Mouse (Mus musculus) layer of hippocampus, adult 9-11 months (tissue): ENCODE measurements at regions not wholly inside any gene's neighbourhood (a gene's known extent, or its start where the extent isn't known, plus 50 kb on each side); places are given as distances from the start of the nearest gene placed in this dataset.

Experiments used
- DNase-seq: peaks from one replicate; pipeline ENCODE4 v3.0.0; 2022

DNA sequence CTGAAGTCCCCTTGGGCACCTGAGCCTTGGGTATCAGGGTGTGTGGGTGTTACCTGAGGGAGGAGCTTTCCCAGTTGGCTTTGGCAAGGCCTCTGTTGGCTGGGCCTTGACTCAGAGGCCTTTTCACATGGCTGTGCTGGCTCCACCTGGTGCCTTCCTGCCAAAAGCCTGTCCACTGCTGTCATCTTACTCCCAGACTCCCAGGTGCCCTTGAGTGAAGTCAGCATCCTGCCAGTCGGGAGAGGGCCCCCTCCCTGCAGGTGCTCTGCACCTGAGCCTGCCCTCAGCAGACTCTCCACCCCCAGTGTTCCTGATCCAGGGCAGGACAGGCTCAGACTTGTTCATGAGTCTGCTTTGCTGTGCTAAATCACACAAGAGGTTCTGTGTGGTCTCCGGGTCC is 99.2 kb upstream of the Lgalsl start:
- DNase-seq: no peak

DNA sequence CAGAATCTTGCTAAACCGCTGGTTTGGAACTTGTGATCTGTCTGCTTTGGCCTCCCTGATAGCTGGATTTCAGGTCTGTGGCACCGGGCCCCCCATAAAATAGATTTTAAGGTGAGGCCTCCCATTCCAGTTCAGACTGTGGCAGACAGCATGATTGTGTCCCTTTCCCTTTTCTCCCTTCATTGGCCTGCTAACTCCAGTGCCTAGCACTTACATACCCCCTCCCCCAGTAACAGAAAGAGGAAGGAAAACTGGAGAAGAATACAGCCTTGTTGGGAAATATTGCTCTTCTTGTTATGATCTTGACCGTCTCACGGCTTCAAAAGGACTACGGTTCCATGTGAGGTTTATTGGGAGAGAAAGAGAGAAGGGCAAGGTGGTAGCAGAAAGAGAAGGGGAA is 99.7 kb upstream of the Lgalsl start:
- no peak for DNase-seq

DNA sequence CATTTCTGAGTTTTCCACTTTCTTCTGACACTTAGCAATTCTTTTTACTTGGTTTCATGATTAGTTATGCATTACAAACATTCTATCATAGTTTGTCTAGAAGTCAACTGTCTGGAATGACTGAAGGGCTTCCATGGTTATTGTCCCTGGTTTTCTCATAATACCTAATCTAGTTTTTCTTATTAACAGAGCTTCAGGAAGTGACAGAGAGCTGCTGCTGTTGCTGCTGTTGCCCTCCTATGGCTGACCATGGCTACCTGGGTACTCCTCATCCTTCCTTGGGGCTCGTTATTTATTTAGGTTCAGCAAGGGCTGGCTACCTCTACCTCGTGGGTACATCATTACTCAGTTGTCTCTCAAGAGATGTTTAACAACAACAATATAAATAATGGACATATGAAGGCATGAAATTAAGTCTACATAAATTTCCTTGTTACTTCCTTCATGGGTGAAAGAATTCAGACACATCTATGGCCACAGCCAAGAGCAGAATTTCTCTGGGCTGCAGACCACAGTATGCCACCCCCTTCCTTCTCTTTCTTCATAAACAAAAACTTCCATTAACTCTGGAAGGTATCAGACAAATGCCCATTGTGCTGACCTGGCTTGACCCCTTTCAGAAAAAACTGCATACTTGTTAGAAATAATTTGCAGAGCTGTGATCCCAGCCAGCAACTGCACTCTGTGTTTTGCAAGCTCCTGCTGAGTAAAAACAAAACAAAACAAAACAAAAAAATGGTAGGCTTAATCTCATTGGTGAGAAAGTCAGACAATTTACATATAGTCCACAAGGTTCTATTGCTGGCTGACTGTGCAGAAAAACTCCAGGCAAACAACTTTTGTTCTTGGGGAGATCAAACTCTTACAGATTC is 103.6 kb upstream of the Lgalsl start:
- DNase-seq: no peak

DNA sequence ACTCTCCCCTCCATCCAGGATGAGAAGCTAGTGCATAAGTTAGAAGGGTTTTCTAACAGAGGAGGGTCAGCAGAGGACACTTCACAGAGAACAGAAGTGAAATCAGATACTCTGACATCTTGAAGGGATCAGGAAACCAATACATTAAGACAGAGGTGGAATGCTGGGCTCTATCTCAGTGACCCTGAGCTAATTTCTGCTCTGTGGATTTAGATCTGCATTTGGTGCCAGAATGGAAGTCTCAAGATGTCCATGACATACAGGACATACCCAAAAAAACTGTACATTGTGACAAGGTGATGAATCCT is 104.2 kb upstream of the Lgalsl start:
- DNase-seq: no peak

DNA sequence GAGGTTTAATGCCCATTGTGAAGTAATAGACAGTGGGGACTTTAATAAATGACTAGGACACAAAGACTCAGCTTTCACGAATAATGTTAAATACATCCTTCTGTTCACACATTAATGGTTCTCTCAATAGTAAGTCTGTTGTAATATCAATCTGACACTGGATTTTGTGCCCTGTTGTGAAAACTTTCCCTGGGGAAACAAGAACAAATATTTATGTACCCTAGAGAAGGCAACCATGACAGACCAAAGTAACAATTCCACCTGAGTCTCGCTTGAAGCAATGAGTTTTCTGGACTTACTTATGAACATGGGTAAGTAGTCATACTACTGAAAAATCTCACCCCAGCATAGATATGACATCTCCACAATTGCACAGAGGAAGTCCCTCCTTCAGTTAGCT is 105.1 kb upstream of the Lgalsl start:
- no peak for DNase-seq

DNA sequence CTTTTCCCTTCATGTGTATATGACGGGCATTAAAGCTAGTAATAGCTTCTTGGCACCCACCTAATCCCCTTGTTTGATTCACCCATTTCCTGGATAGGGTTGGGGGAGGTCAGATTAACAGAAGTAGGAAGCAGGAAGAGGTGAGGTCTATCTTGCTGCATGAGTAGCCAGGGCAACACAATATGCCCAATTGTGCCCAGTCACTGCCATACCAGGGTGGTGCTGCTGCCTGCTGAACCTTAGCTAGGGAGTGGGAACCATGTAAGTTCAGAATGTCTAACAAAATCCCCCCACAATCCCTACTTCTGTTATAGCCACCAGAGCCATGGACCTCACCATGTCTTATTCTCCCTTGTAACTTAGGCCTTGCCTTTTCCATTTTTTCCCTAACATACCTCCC is 106.1 kb upstream of the Lgalsl start:
- no peak for DNase-seq

DNA sequence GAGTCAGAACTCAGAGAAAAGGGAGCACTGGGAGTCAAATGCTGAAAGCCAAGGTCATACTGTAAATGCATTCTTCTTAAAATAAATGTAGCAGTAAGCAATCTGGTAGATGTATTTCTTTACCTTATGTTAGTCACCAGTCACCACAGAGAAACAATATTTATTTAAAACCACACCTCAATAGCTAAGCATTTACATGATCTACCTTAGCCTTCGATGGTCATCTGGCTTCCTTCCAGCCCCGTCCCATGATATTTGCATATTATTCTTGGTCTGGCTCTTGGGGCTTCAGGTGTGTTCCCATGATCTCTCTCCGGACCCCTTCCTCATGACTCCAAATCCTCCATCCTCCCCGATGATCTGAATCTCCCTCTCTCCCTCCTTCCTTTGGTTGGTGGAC is 107.1 kb upstream of the Lgalsl start:
- no peak for DNase-seq

DNA sequence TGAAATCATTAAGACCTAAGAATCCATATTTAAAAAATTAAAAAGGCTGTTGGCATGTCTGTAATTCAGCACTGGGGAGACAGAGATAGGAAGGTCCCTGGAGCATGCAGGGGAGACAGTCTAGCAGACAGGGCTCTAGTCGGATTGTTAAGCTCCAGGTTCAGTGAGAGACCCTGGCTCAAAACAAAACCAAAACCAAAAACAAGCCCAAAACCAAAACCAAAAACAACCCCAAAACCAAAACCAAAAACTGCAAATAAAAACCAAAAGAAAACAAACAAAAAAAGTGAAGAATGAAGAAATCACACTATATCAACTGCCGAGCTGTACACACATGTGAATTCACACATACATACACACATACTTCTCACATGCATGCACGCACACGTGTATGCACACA is 108.8 kb upstream of the Lgalsl start:
- no peak for DNase-seq

DNA sequence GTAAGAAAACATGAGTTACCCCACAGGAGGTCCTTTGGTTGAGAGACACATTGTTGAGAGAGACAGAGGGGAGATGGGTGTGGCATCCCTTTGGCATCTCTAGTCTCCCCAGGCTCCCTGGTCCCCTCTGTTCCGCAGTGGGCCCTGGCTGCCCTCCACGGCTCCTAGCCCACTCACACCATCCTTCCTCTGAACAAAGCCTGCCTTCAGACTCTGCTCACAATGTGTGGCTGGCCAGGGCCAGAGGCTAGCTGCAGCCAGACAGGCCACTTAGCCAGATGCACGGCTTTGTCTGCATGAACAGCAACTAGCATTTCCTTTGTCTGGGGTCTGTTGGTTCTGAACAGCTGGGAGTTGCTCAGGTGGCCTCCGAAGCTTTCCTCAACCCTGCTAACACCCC is 110.7 kb upstream of the Lgalsl start:
- peak; percentile 47 for DNase-seq

DNA sequence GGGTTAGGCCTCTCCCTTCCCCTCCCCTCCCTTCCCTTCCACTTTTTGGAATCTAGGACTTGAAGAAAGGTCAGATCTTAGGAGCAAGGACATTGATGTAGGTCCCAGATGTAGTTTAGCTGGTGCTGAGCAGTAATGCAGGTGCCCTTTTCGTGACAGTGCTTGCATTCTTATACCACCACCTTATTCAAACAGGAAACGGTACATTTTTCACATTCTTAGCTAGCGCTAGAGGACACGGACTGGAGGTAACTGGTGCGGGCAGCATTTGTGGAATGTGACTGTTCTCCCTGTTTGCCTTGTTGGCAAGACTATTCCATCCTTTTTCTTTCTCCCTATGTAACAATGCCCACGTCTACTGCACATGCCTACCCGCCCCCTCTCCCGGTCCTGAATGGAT is 124.7 kb upstream of the Lgalsl start:
- no peak for DNase-seq

DNA sequence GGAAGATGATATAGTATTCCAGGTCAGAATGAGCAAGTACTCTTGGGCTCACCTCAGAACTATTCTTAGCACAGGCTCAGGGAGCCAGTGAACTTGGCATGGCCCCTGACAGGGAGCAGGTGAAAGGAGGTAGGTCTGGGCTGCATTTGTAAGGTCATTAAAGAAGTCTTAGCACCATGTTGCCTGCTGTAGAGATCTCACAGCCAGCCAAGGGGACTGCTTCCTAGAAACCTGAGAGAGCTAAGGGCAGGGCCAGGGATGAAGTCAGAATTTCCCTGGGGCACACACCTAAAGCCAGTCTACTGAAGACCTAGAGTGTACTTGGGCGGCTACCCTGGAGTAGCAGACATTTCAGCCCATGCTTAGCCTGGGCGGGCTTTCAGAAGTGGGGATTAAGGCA is 126.9 kb upstream of the Lgalsl start:
- no peak for DNase-seq

DNA sequence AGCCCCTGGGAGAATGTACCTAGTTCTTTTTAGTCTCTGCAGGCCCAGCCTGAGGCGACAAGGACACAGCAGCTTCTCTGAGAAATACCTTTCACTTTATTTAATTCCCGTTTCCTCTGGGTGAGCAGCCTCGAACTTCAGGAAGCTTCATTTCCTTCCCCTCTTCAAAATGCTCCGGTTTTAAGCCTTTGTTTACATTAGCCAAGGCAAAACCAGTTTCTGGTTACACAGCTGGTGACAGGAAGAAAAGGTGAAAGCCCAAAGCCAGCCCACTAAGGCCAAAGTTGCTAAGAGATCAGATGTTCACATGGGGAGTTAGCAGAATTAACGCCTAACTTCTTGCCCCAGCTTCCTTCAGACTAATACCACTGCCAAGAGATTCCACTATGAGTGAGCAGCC is 127.4 kb upstream of the Lgalsl start:
- DNase-seq: no peak

DNA sequence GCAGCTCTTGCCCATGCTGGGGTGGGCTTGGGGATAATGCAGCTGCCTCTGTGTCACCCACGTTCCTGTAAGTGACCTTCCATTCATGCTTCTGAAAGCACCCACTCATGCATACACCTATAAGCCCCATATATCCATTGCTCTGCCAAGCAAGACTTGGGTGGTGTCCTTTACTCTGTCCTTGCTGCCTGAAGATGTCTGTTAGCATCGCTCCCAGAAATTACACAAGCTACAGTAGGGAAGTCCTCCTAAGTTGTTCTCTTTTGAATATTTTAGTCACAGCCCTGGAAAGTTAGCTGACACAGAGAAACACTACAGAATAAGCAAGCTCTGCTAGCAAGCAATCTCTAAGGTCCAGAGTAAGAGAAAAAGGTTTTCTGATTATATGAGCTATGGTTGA is 129.2 kb upstream of the Lgalsl start:
- DNase-seq: no peak

DNA sequence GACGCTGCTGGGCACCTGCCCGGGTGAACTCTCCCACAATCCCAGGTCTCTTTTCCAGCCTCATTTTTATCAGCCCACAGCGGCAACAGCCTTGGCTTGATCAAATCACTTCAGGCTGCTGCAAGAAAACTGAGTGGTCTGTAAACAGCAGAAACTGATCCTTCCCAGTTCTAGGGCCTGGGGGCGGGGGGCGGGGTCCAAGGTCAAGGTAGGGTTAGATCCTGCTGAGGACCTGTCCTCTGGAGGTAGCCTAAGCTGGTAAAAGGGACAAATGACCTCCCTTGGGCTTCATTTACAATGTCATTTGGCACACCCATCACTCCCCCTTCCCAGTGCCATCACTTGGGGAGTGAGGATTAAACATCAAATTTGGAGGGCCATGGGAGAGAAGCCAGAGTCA is 129.9 kb upstream of the Lgalsl start:
- no peak for DNase-seq

DNA sequence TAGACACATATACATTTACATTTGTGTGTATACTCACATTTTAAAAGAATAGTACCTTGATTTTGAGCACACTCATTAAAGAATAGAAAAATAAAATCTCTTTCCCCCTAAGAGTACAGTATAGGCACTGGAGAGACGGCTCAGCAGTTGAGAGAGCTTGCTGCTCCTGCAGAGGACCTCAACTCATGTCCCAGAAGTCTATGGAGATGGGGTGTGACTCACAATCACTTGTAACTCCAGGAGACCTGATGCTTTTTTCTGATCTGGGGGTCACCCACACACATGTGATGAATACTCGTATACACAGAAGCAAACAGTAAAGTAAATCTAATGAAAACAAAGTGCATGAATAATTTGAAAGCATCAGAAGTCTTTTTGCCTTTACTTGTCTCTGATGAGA is 129.5 kb upstream of the Peli1 start:
- no peak for DNase-seq

DNA sequence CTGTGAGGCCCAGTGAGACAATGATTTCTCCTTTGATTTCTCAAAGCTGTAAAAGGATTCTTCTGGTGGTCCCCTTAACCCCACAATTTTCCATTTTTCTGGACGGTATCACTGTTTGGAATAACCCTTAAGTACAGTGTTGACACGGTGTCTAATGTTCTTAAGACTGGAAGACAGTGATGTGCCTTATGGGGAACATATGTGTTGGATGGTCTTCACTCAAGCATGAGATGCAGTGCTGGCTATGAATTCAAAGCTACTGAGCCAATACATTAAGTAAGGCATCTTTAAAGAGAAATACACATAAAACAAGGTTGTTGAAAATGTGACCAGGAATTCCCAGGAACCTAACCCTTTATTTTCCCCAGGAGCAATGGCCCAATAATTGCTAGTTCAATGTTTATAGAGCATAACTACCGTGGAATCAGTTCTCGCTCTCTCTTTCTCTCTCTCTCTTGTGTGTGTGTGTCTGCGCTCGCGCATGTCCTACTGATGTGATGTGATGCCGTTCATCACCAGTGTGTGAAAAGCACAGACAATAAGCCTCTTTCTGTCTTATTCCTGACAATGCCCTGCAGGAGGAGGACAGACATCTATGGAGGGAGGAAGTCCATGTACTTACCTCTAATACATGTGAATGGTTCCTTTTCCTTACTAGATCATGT is 125.4 kb upstream of the Peli1 start:
- DNase-seq: no peak

DNA sequence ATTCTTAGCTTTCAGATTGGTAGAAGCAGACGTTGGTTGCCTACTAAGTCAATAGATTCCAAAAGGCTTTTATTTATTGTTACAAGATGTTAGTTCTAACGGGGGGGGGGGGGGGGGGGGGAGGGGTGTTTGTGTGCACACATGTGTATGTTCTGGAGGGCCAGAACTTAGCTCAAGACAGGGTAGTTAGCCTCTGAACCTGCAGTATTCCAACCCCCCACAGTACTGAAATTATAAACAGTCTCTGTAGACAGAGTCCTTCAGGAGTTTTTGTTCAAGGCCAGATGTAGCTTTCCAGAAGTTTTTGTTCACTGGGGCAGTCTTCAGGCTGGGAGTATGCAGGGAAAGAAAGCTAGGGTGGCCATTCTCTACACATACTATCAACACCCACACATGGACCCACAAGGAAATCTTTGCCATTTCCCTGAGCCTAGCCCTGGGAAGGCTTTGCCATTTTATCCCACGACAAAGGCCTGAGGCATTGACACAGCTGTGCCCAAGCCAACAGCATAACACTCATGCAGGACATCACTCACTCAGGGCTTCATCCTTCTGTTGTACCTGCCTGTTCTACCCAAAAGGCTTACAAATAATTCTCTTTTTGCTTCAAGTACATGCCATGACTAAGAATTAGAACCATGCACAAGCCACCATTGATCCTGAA is 123.6 kb upstream of the Peli1 start:
- no peak for DNase-seq

DNA sequence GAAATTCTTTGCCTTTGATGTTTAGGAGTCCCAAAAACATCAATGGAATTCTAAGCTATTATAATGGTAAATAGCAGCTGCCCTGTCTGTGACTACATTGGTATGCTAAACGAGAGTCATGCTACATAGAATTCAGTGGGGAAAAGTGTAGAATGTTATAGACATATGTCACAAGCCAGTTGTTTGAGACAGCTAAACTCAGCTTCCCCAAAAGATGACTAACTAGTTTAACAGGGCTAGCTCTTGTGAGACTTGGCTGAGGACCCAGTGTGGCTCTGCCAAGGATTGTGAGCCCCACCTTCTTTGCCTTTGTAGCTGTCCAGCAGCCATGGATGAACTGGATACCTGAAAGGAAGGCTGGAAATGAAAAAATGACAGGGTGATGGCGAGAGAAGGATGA is 122.8 kb upstream of the Peli1 start:
- no peak for DNase-seq

DNA sequence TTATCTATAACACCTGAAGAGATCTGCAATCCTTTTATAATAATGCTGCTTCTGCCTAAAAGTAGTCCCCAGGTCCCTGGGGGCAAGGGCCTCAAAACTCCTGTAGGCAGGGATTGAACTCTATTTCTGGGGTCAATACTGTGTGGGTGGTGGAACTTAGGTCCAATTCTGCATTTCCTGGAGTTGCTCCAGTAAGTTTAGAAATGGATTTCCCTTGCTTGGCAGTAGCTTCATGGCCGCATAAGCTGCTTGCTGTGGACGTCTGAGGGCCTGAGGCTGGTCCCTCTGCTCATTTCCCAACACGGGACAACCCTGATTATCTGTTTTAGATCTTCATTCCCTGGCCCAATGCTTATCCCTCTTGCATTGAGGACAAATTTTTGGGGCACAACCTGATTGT is 118.0 kb upstream of the Peli1 start:
- no peak for DNase-seq

DNA sequence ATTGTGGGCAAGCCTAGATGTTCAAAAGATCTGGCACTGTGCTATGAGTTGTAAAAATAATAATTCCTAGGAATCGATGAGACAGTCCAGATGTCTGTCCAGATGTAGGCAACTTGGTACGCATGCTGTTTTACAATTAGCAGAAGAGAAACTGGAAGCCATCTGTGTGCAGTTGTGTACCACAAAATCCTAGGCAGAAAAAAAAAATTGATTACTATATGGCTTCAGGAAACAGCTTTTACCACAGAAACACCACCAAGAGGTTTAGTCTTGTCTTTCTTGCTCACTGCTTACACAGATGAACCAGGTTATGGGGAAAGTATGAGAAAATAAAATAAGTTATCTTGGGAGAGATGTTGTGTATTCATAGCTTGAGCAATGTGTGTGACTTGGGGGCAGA is 109.5 kb upstream of the Peli1 start:
- no peak for DNase-seq

DNA sequence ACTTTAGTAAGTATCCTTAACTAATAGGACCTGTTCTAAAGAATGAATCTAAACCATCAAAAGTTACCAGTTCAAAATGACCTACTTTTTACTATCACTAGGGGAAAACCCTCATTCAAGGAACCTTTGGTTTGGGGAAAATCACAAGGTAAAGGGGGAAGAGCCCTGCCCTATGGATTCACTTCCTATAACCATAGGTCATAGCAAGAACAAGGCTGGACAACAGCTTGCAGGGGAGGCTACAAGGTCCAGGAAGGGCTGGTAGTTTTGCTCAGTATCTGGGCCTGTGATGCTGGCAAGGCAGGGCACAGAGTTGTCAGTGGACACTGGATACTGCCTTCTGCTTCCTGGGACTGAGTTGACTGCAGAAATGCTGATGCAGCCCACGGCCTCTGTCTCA is 109.1 kb upstream of the Peli1 start:
- no peak for DNase-seq

DNA sequence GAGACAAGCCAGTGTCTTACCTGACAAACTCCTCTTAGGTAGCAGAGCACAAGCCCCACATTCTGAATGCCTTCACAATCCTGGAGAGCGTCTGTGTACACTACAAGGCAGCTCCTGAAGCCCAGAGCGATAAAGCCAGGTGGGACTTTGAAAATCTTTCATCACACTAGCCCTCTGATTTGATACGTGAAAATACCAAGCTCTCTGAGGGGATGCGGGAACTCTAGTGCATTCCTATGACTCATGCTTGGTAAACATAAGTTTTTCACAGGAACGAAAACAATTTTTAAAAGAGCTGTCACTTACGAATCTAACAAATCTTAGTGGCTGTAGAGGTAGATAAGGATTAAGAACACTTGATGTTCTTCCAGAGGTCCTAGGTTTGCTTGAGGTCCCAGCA is 108.6 kb upstream of the Peli1 start:
- DNase-seq: no peak

DNA sequence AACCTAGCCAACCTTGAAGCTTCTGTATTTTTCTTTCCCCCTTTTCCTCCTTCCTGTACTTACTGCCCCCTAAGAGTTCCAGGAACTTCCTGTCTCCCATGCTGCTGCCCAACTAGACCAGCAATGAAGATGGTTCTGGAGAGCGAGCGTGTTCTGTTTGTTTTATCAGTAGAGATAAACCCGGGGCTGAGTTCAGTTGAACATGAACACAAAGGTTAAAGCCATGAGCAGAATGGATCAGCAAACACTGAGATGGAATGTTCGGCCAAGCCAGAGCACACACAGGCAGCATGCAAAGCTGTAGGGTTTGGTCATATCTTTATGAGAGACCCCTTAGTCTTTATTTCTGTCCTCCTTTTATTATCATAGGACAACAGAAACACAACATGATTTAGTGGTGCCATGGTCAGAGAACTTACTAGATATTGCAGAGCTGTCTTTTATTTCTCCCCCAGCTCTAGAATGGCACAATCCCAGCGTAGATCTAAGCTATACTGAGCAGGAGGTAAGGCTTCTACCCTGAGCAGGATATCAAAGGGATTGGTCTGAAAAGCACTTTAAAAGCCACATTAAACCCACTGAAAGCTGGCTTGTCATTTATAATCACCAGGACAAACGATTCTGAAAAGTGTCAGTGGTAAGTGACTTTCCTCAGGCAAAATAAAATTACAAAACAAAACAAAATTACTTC is 105.9 kb upstream of the Peli1 start:
- no peak for DNase-seq

DNA sequence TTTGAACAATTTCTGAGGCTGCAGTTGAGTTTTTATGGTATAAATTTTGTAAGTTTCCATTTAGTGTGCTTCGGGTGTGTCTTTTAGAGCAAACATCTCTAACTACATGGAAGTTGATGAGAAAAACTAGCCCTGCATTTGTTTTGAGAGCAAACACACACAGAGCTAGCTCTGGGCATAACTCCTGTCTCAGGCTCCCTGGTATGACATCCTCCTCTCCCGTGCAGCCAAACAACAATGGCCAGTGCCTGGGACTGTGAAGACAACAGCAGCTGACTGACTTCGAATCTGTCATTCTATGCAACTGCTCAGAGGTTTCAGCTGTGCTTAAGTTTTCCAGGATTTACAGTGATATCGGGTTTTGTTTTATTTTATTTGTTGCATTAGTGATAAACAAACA is 105.3 kb upstream of the Peli1 start:
- no peak for DNase-seq
